Mouse (Mus musculus): Measurements from ENCODE around the gene Oat.

Oat gene

GRCm38 (mm10) chr7:132593762-132594161, 17.6 kb upstream of the Oat start:
- no peak for DNase-seq (ENCODE audit: low spot score in 2 of 2)

GRCm38 (mm10) chr7:132589610-132590009, 13.4 kb upstream of the Oat start:
- DNase-seq (ENCODE audit: low spot score in 2 of 2), result no peak

- DNase-seq (ENCODE audit: low spot score in 2 of 2), result no peak
Observed at GRCm38 (mm10) chr7:132587167-132587566, 11.0 kb upstream of the Oat start.

GRCm38 (mm10) chr7:132585695-132586491, 9.7 kb upstream of the Oat start:
- no peak for DNase-seq (ENCODE audit: low spot score in 2 of 2)

- DNase-seq (ENCODE audit: low spot score in 2 of 2), result no peak
Observed at GRCm38 (mm10) chr7:132581441-132581840, 5.2 kb upstream of the Oat start.

GRCm38 (mm10) chr7:132580511-132580910, 4.3 kb upstream of the Oat start:
- DNase-seq (ENCODE audit: low spot score in 2 of 2), result no peak

- DNase-seq (ENCODE audit: low spot score in 2 of 2), result no peak
Observed at GRCm38 (mm10) chr7:132576891-132577290, 693 bp upstream of the Oat start.

GRCm38 (mm10) chr7:132575623-132576022, 575 bp downstream of the Oat start:
- peak; percentile 80 to 83 for DNase-seq (ENCODE audit: low spot score in 2 of 2)

- DNase-seq (ENCODE audit: low spot score in 2 of 2), result no peak
Observed at GRCm38 (mm10) chr7:132574646-132575045, 1.6 kb downstream of the Oat start.

GRCm38 (mm10) chr7:132573205-132573604, 3.0 kb downstream of the Oat start:
- DNase-seq (ENCODE audit: low spot score in 2 of 2), result no peak

- no peak for DNase-seq (ENCODE audit: low spot score in 2 of 2)
Observed at GRCm38 (mm10) chr7:132572738-132573137, 3.5 kb downstream of the Oat start.

GRCm38 (mm10) chr7:132571481-132571880, 4.7 kb downstream of the Oat start:
- DNase-seq (ENCODE audit: low spot score in 2 of 2), result no peak

GRCm38 (mm10) chr7:132570071-132570470, 6.1 kb downstream of the Oat start:
- DNase-seq (ENCODE audit: low spot score in 2 of 2), result no peak

GRCm38 (mm10) chr7:132568817-132569216, 7.4 kb downstream of the Oat start:
- no peak for DNase-seq (ENCODE audit: low spot score in 2 of 2)

GRCm38 (mm10) chr7:132565831-132566230, 10.4 kb downstream of the Oat start:
- DNase-seq (ENCODE audit: low spot score in 2 of 2), result no peak

GRCm38 (mm10) chr7:132559138-132559766, 16.9 kb downstream of the Oat start:
- DNase-seq (ENCODE audit: low spot score in 2 of 2), result no peak

- no peak for DNase-seq (ENCODE audit: low spot score in 2 of 2)
Observed at GRCm38 (mm10) chr7:132558141-132558736, 18.0 kb downstream of the Oat start.

- DNase-seq (ENCODE audit: low spot score in 2 of 2), result no peak
Observed at GRCm38 (mm10) chr7:132556575-132556974, 19.6 kb downstream of the Oat start.

- DNase-seq (ENCODE audit: low spot score in 2 of 2), result no peak
Observed at GRCm38 (mm10) chr7:132555911-132556310, 20.3 kb downstream of the Oat start.

GRCm38 (mm10) chr7:132554091-132554490, 22.1 kb downstream of the Oat start:
- DNase-seq (ENCODE audit: low spot score in 2 of 2), result no peak

- DNase-seq (ENCODE audit: low spot score in 2 of 2), result peak; percentile 87 to 95
Observed at GRCm38 (mm10) chr7:132551351-132552126, 24.7 kb downstream of the Oat start.

- DNase-seq (ENCODE audit: low spot score in 2 of 2), result no peak
Observed at GRCm38 (mm10) chr7:132547126-132547525, 29.1 kb downstream of the Oat start.
